Mouse (Mus musculus) midbrain, embryonic 12.5 days (tissue): ENCODE data around the gene Ankrd37. TPM values are rescaled to one million over a fixed set of nuclear protein-coding genes. Genes with fewer than 3 reads are reported as not detected.

Experiments used
- ATAC-seq: fragments of 200-750 bp; cut with Nextera tagmentation; 2 replicates; pipeline ENCODE4 v1.8.0; 2017; ENCODE audit warnings: low read depth, moderate TSS enrichment, moderate library complexity; ENCODE audit not compliant: low FRiP score
- H3K27ac ChIP-seq: fragments of 300-500 bp; sonication (generic); replicated peaks from 2 replicates; pipeline ENCODE4 v1.5.1; 2016; ENCODE audit warnings: mild to moderate bottlenecking
- H3K27me3 ChIP-seq: fragments of 300-500 bp; sonication (generic); 2 replicates; pipeline ENCODE4 v1.6.1; 2016; ENCODE audit warnings: mild to moderate bottlenecking
- H3K36me3 ChIP-seq: fragments of 300-500 bp; sonication (generic); 2 replicates; pipeline ENCODE4 v1.6.1; 2016
- H3K4me1 ChIP-seq: fragments of 300-500 bp; sonication (generic); 2 replicates; pipeline ENCODE4 v1.6.1; 2016
- H3K4me2 ChIP-seq: fragments of 300-500 bp; sonication (generic); replicated peaks from 2 replicates; pipeline ENCODE4 v1.6.1; 2016; ENCODE audit warnings: mild to moderate bottlenecking, moderate library complexity
- H3K4me3 ChIP-seq: fragments of 300-500 bp; sonication (generic); 2 replicates; pipeline ENCODE4 v1.5.1; 2016; ENCODE audit warnings: mild to moderate bottlenecking
- H3K9ac ChIP-seq: fragments of 300-500 bp; sonication (generic); replicated peaks from 2 replicates; pipeline ENCODE4 v1.6.1; 2016; ENCODE audit warnings: mild to moderate bottlenecking, moderate library complexity
- H3K9me3 ChIP-seq: fragments of 300-500 bp; sonication (generic); 2 replicates; pipeline ENCODE4 v1.6.1; 2016; ENCODE audit warnings: mild to moderate bottlenecking
- WGBS: fragments of 180-500 bp; shearing (Covaris S2); methylation state at CpG from one replicate; pipeline ENCODE4 v1.1.7; 2016; 5-methylcytosine and 5-hydroxymethylcytosine counted together
- polyA plus RNA-seq: library from polyadenylated mRNA; unstranded; fragments of >200 nt; fragmentation: Nextera tagmentation; extraction: Ambion mirVana; gene quantifications from 2 replicates; pipeline ENCODE4 v1.2.1, GENCODE M21; 2016

Gene Ankrd37
- polyA plus RNA-seq, 1 experiment from 2014 or later, result 26.8 TPM

DNA sequence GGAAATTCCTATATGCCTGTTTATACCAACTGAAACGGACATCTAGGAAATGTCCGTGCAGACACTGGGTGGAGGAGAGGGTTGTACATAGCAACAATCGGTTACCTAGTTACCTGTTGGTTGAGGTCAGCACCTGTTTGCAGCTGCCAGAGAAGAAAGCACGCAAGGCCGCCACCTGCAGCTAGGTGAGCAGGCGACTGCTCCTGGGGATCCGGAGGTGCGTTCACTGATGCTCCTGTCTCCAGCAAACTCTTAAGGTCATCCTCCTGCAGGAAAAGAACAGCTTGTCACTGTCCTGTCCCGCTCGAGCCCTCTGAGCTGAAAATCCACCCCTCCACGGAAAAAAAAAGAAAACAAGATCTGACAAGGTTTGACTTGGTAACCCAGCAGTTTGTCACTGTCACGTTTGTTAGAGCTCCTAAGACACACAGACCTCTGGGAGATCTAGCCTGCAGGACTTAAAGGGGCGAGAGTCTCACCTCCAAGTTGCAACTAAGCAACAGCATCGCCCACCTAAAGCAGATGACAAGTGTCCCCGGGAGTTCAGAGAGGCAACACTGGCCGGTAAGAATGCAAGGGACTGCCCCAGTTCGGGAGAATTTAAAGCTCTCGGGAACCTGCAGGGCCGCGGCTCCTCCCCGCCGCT is 6.2 kb downstream of the Ankrd37 start, which contains the start of gene Lrp2bp:
TSS of gene Lrp2bp (plus strand) at position 166 of the 646 bp plus-strand sequence.
- Histone ChIP-seq H3K9ac (peak within 1 kb of the TSS; percentile 84), H3K4me1 (peaks cover 9% of the 10 kb centered on the region; the same call in 1 of the 2 replicates), H3K27me3 (no peaks in the 10 kb centered on the region), H3K27ac (peak within 1 kb of the TSS; percentile 99), H3K4me3 (peak within 1 kb of the TSS; percentile 57), H3K36me3 (peaks cover 18% of the 10 kb centered on the region), H3K4me2 (peak within 1 kb of the TSS; percentile 79), H3K9me3 (no peaks in the 10 kb centered on the region)
- 2% methylated on average over 22 of the region's 22 CpGs for WGBS
- ATAC-seq, result peak; percentile 2

- H3K4me3 ChIP-seq, result no peak overlapping the region
- ATAC-seq, result no peak
- WGBS, result 86% methylated on average over 2 of the region's 2 CpGs
- H3K4me1 ChIP-seq, result peaks cover 9% of the 10 kb centered on the region; the same call in 1 of the 2 replicates
- no peaks in the 10 kb centered on the region for H3K27me3 ChIP-seq
- H3K9ac ChIP-seq, result no peak overlapping the region
- H3K36me3 ChIP-seq, result peaks cover 22% of the 10 kb centered on the region
- H3K9me3 ChIP-seq, result no peaks in the 10 kb centered on the region
- no peak overlapping the region for H3K27ac ChIP-seq
- no peak overlapping the region; the same call in 1 of the 2 replicates for H3K4me2 ChIP-seq
These were observed 7.3 kb downstream of the Ankrd37 start for GRCm38 (mm10) chr8:45998228-45998627.

GRCm38 (mm10) chr8:45995576-45995975 is 9.9 kb downstream of the Ankrd37 start:
- Histone ChIP-seq H3K36me3 (peaks cover 22% of the 10 kb centered on the region), H3K9me3 (no peaks in the 10 kb centered on the region), H3K4me2 (no peak overlapping the region), H3K27ac (no peak overlapping the region), H3K4me3 (no peak overlapping the region), H3K9ac (no peak overlapping the region), H3K4me1 (peaks cover 9% of the 10 kb centered on the region; the same call in 1 of the 2 replicates), H3K27me3 (no peaks in the 10 kb centered on the region)
- no peak for ATAC-seq
- WGBS, result 88% methylated on average over 3 of the region's 3 CpGs

GRCm38 (mm10) chr8:45994111-45994510 is 11.4 kb downstream of the Ankrd37 start:
- H3K4me1 ChIP-seq, result peaks cover 2% of the 10 kb centered on the region; the same call in 1 of the 2 replicates
- no peaks in the 10 kb centered on the region for H3K9me3 ChIP-seq
- no peak overlapping the region for H3K4me3 ChIP-seq
- no peaks in the 10 kb centered on the region for H3K27me3 ChIP-seq
- no peak overlapping the region for H3K9ac ChIP-seq
- H3K4me2 ChIP-seq, result no peak overlapping the region
- WGBS, result 88% methylated on average over 2 of the region's 2 CpGs
- no peak overlapping the region for H3K27ac ChIP-seq
- H3K36me3 ChIP-seq, result peaks cover 27% of the 10 kb centered on the region
- no peak for ATAC-seq

DNA sequence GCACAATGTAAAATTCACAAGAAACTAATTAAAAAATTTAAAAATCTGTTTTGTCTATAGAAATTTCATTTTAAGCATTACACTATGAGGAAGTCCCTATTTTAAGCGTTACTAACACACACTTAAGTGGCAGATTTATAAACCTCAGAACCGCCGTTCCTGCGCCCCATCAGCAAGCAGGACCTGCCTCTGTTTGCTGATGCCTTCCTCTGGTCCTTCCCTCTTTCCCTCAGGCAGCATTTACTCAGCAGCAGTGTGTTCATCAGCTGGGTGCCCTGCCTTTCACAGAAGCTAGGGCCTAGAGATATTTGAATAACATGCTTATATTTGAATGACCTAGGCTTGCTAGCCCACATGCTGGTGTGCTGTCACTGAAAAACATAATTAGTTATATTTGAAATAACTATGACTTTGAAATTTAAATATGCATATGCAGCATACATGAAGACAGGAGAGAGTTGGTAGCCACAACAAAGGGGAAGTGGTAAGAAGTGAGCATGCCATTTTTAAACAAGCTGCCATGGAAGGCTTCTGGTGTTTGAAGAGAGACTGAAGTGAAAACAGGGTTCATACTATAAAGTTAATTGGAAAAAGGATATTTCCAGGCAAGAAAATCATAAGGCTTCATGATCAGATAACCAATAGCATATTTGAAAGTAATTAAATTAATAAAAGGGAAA is 14.7 kb downstream of the Ankrd37 start:
- WGBS, result 96% methylated on average over 4 of the region's 4 CpGs
- Histone ChIP-seq H3K9ac (no peak overlapping the region), H3K27ac (no peak overlapping the region), H3K9me3 (no peaks in the 10 kb centered on the region), H3K4me3 (no peak overlapping the region), H3K27me3 (no peaks in the 10 kb centered on the region), H3K4me2 (no peak overlapping the region), H3K36me3 (peaks cover 28% of the 10 kb centered on the region), H3K4me1 (no peaks in the 10 kb centered on the region)
- ATAC-seq, result no peak

- 64% methylated on average over 2 of the region's 2 CpGs for WGBS
- Histone ChIP-seq H3K36me3 (peaks cover 24% of the 10 kb centered on the region), H3K27ac (no peak overlapping the region), H3K4me2 (no peak overlapping the region), H3K4me3 (no peak overlapping the region), H3K9ac (no peak overlapping the region), H3K27me3 (no peaks in the 10 kb centered on the region), H3K9me3 (no peaks in the 10 kb centered on the region), H3K4me1 (no peaks in the 10 kb centered on the region)
- no peak for ATAC-seq
These were observed 17.3 kb downstream of the Ankrd37 start for GRCm38 (mm10) chr8:45988189-45988588.

DNA sequence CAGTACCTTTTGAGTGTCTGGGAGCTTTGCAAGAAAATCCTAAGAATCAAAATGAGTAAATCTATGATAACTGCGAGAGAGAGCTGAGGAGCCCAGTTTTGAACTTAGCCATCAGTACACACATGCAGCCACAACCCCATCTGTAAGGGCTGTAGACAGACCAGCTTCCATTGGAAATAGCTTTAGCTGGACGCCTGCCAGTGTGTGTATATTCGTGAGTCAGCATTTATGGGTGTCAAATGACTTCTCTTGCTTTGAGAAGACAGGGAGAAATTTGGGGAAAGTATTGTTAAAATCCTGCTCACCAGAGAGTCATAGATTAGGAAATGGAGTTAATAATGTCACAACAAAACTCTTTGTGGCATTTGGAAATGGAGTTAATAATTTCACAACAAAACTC is 18.8 kb downstream of the Ankrd37 start:
- Histone ChIP-seq H3K9ac (no peak overlapping the region), H3K4me1 (no peaks in the 10 kb centered on the region), H3K36me3 (peaks cover 32% of the 10 kb centered on the region), H3K9me3 (no peaks in the 10 kb centered on the region), H3K4me3 (no peak overlapping the region), H3K27ac (no peak overlapping the region), H3K27me3 (no peaks in the 10 kb centered on the region), H3K4me2 (no peak overlapping the region)
- no peak for ATAC-seq
- 88% methylated on average over 3 of the region's 3 CpGs for WGBS

DNA sequence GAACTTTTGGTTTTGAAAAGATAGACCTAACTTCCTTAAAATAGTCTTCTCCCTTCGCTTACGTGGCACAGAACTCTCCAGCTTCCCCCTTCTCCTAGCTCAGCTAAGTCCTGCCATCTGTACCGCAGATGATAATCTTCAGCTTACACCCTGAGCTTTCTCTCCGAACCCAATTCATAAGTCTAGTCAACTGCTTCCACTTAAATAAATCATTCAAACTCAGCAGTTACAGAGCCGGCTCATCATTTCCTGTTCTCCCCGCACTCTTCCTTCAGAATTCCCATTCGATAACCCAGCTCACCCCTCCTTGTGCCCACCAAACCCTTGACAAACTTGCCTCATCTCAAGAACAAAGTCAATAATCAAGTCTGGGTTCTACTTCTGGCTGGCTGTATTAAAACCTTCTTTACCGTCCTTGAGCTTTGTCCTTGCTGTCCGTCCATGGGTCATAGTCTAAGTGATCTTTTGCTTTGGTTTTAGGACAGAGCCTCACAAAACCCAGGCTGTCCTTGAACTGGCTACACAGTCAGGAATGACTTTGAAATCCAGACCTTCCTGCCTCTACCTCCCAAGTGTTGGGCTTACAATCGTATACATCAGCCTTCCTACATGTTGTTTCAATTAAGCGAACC is 29.6 kb downstream of the Ankrd37 start:
- H3K4me1 ChIP-seq, result peaks cover 16% of the 10 kb centered on the region
- no peak for ATAC-seq
- no peaks in the 10 kb centered on the region for H3K9me3 ChIP-seq
- H3K27me3 ChIP-seq, result no peaks in the 10 kb centered on the region
- H3K27ac ChIP-seq, result no peak overlapping the region
- H3K36me3 ChIP-seq, result peaks cover 8% of the 10 kb centered on the region
- H3K4me2 ChIP-seq, result peak overlapping the region; percentile 67
- H3K4me3 ChIP-seq, result peak overlapping the region; percentile 63
- WGBS, result 72% methylated on average over 11 of the region's 11 CpGs
- H3K9ac ChIP-seq, result peak overlapping the region; percentile 60

DNA sequence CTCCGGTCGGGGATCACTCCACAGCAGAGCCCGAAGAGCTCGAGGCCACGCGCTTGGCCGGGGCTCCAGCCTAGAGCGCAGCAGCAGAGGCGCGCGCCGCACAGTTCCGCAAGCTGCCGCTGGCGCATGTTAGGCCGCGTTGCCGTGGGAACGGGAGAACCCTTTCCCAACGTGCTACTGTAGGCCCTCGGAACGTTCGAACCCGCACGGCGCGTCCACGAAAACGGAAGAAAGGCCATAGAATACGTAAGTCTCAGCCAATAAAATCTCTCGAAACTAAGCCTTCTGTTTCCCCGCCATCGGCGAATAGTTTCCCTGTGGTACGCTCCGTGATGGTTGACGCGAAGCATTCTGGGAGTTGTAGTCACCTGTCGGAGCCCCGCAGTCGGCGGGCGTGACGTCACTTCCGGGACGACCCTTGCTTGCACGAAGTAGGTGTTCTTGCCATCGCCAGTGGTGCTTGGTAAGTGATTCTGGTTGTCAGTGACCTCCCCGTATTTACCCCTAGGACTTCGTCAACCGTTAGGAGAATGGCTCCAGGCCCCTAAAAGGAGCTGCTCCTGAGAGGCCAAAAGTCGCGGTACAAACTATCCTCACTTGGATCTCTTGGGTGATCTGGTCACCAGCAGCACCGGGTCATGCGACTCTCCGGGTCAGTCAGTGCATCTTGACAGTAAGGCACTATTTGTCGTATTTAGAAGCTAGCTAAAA is 30.2 kb downstream of the Ankrd37 start, which contains the start of the genes 1700029J07Rik and Ufsp2:
TSS of gene 1700029J07Rik (minus strand) at position 127 of the 711 bp plus-strand sequence.
TSS of gene Ufsp2 (plus strand) at position 403 of the 711 bp plus-strand sequence.
- Histone ChIP-seq H3K4me2 (peak within 1 kb of the TSS; percentile 67), H3K4me1 (peaks cover 16% of the 10 kb centered on the region), H3K4me3 (peak within 1 kb of the TSS; percentile 63), H3K27me3 (no peaks in the 10 kb centered on the region), H3K36me3 (peaks cover 6% of the 10 kb centered on the region; the same call in 1 of the 2 replicates), H3K27ac (peak within 1 kb of the TSS; percentile 64), H3K9ac (peak within 1 kb of the TSS; percentile 60), H3K9me3 (no peaks in the 10 kb centered on the region)
- under 1% methylated on average over 57 of the region's 57 CpGs for WGBS
- peak; percentile 99 for ATAC-seq

- no peak for ATAC-seq
These were observed 31.5 kb downstream of the Ankrd37 start for GRCm38 (mm10) chr8:45973988-45974505.

DNA sequence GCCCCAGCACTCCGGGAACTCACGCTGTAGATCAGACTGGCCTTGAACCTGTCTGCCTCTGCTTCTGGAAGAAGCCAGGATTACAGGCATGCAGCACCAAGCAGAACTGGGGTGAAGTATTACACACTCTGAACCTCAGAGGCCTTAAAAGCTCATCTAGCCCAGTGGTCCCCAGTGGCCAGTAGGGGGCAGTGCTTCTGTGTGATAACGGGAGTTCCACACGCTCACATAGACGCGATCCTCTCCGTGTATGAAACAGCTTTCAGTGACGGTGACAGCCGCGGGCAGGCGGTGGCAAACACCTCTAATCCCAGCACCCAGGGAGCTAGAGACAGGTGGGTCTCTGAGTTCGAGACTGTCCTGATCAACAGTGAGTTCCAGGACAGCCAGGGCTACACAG is 34.6 kb downstream of the Ankrd37 start:
- H3K27me3 ChIP-seq, result no peaks in the 10 kb centered on the region
- no peak overlapping the region for H3K9ac ChIP-seq
- 93% methylated on average over 12 of the region's 12 CpGs for WGBS
- no peaks in the 10 kb centered on the region for H3K36me3 ChIP-seq
- H3K4me1 ChIP-seq, result peaks cover 11% of the 10 kb centered on the region
- no peak for ATAC-seq
- no peak overlapping the region for H3K27ac ChIP-seq
- no peak overlapping the region for H3K4me3 ChIP-seq
- H3K4me2 ChIP-seq, result no peak overlapping the region
- H3K9me3 ChIP-seq, result no peaks in the 10 kb centered on the region

More at GRCm38 (mm10) chr8:45973988-45974505, 31.5 kb downstream of the Ankrd37 start:
- no peak overlapping the region for H3K27ac ChIP-seq
- no peak overlapping the region for H3K4me3 ChIP-seq
- H3K4me2 ChIP-seq, result peak overlapping the region; percentile 67
- peaks cover 6% of the 10 kb centered on the region; the same call in 1 of the 2 replicates for H3K36me3 ChIP-seq
- WGBS, result 78% methylated on average over 7 of the region's 8 CpGs
- no peak overlapping the region for H3K9ac ChIP-seq
- H3K9me3 ChIP-seq, result no peaks in the 10 kb centered on the region
- H3K27me3 ChIP-seq, result no peaks in the 10 kb centered on the region
- H3K4me1 ChIP-seq, result peaks cover 16% of the 10 kb centered on the region
